Mouse (Mus musculus) urinary bladder, adult 2 months (tissue): ENCODE data around the gene Olfr1013. TPM values are rescaled to one million over a fixed set of nuclear protein-coding genes. Genes with fewer than 3 reads are reported as not detected.

Experiments used
- DNase-seq: peaks from one replicate; pipeline ENCODE4 v3.0.0; 2022; ENCODE audit warnings: low spot score
- polyA plus RNA-seq: library from polyadenylated mRNA; depleted of rRNA; stranded (reverse); fragments of >200 nt; gene quantifications from 2 replicates; pipeline ENCODE4 v1.2.3, GENCODE M21; 2012; rRNA removed

The Olfr1013 gene
- not detected in 2 replicates for polyA plus RNA-seq

DNA sequence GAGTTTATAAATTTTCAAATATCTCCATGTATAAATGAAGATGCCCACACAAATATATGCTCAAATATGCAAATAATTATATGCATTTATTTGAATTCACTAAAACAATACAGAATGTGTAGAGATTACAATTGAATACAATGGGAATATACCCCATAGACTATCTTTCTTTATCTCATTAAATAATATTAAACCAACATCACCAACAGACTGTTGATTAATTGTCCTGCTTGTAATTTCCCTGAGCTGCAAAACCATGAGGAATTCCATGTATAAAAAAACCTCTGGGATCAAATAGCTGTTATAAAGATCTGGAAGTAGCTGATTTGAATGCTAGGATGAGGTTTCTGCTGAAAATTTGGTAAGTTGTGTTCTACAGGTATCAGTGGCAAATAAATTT, at the start of gene Olfr1013:
Gene Olfr1013, plus strand, starts transcription at position 301 of the 400 bp plus-strand sequence.
- DNase-seq, result no peak

GRCm38 (mm10) chr2:85725793-85726192, 41.1 kb upstream of the Olfr1013 start:
- DNase-seq, result no peak

- no peak for DNase-seq
These were observed 13.1 kb upstream of the Olfr1013 start for GRCm38 (mm10) chr2:85753822-85754221.

DNA sequence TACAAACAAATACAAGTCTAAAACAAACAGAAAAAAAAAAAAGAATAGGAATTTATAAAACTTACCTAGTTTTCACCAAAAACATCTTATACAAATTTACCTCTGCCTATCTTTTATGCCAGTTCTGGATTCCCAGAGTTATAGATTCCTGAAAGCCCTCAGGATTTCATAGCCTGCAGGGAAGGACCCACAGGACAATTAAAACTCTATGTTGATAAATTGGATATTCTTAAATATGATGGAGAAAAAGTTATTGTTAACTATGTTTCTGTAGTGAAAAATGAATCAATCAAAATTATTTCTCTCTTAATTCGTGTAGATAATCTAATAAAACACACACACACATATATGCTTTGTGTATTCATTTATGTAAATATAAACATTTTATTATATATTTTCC, 4.2 kb upstream of the Olfr1013 start, which contains the start of gene Olfr1012:
Gene Olfr1012, minus strand, starts transcription at position 101 of the 400 bp plus-strand sequence.
- DNase-seq, result no peak

GRCm38 (mm10) chr2:85772413-85772812, 5.5 kb downstream of the Olfr1013 start, which contains the start of gene Olfr1014:
Gene Olfr1014, plus strand, starts transcription at chr2:85772713.
- DNase-seq, result no peak

DNA sequence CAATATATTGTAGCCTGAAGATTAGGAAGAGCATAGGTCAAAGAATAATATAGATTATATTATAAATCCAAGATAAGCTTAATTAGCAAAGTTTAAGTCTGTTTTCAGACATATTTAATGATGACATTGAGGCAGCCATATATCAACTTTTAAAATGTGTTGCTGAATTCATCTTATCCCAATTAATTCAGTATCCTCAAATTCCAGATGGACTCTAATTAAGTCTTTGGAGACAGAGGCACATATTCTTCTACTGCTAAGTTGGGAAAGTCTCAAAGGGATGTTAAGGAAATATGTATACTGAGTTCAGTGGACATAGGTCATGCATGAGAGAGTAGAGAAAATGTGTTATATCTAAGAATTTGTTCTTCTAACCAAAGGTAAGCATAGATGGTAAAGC, 14.8 kb downstream of the Olfr1013 start, which contains the start of gene Olfr1015:
Gene Olfr1015, plus strand, starts transcription at position 301 of the 400 bp plus-strand sequence.
- no peak for DNase-seq

- DNase-seq, result no peak
These were observed 25.4 kb downstream of the Olfr1013 start for GRCm38 (mm10) chr2:85792331-85792730.

- DNase-seq, result no peak
These were observed 35.5 kb downstream of the Olfr1013 start, which contains the start of gene Olfr1016 for GRCm38 (mm10) chr2:85802444-85802843. Gene Olfr1016, minus strand, starts transcription at chr2:85802544.

- DNase-seq, result no peak
These were observed 37.6 kb downstream of the Olfr1013 start for GRCm38 (mm10) chr2:85804501-85804900.

GRCm38 (mm10) chr2:85818179-85818578, 51.3 kb downstream of the Olfr1013 start, which contains the start of gene Olfr1018:
Gene Olfr1018, plus strand, starts transcription at chr2:85818479.
- no peak for DNase-seq

Other genes with a start within 250 kb of the Olfr1013 start
- 0.03 and 0.10 TPM in 2 replicates for gene 4833423E24Rik, start 248.1 kb upstream of the Olfr1013 start, polyA plus RNA-seq
- not detected in 2 replicates for gene Olfr996, start 187.9 kb upstream of the Olfr1013 start, polyA plus RNA-seq
- not detected in 2 replicates for gene Olfr998, start 178.2 kb upstream of the Olfr1013 start, polyA plus RNA-seq
- not detected in 2 replicates for gene Olfr1000, start 155.2 kb upstream of the Olfr1013 start, polyA plus RNA-seq
- not detected in 2 replicates for gene Olfr1002, start 116.4 kb upstream of the Olfr1013 start, polyA plus RNA-seq
- gene Olfr154, start 102.6 kb upstream of the Olfr1013 start, polyA plus RNA-seq, result not detected in 2 replicates
- gene Olfr1006, start 88.3 kb upstream of the Olfr1013 start, polyA plus RNA-seq, result not detected in 2 replicates
- not detected in 2 replicates for gene Olfr1008, start 77.7 kb upstream of the Olfr1013 start, polyA plus RNA-seq
- gene Olfr1009, start 51.7 kb upstream of the Olfr1013 start, polyA plus RNA-seq, result not detected in 2 replicates
- gene Olfr1012, start 4.3 kb upstream of the Olfr1013 start, polyA plus RNA-seq, result not detected in 2 replicates
- not detected in 2 replicates for gene Olfr1014, start 5.6 kb downstream of the Olfr1013 start, polyA plus RNA-seq
- not detected in 2 replicates for gene Olfr1015, start 14.9 kb downstream of the Olfr1013 start, polyA plus RNA-seq
- gene Olfr1016, start 35.4 kb downstream of the Olfr1013 start, polyA plus RNA-seq, result not detected in 2 replicates
- gene Olfr1018, start 51.4 kb downstream of the Olfr1013 start, polyA plus RNA-seq, result not detected in 2 replicates
- gene Olfr1019, start 78.4 kb downstream of the Olfr1013 start, polyA plus RNA-seq, result not detected in 2 replicates
- not detected in 2 replicates for gene Olfr1020, start 79.9 kb downstream of the Olfr1013 start, polyA plus RNA-seq
- not detected in 2 replicates for gene Olfr1022, start 101.5 kb downstream of the Olfr1013 start, polyA plus RNA-seq
- not detected in 2 replicates for gene Olfr1023, start 118.5 kb downstream of the Olfr1013 start, polyA plus RNA-seq
- gene Olfr1024, start 138.0 kb downstream of the Olfr1013 start, polyA plus RNA-seq, result not detected in 2 replicates
- not detected in 2 replicates for gene Olfr1025-ps1, start 148.1 kb downstream of the Olfr1013 start, polyA plus RNA-seq
- gene Olfr1026, start 154.5 kb downstream of the Olfr1013 start, polyA plus RNA-seq, result not detected in 2 replicates
- gene Olfr1028, start 183.3 kb downstream of the Olfr1013 start, polyA plus RNA-seq, result not detected in 2 replicates
- 0.04 TPM in 1 of 2 replicates, not detected in the other for gene Olfr1029, start 206.8 kb downstream of the Olfr1013 start, polyA plus RNA-seq
- not detected in 2 replicates for gene Olfr1030, start 212.2 kb downstream of the Olfr1013 start, polyA plus RNA-seq
- not detected in 2 replicates for gene Olfr1031, start 223.2 kb downstream of the Olfr1013 start, polyA plus RNA-seq
- gene Olfr1032, start 238.4 kb downstream of the Olfr1013 start, polyA plus RNA-seq, result not detected in 2 replicates